Mouse (Mus musculus) embryonic fibroblast, embryonic 13.5 days (primary cell): ENCODE data around the gene Ascc2. TPM values are rescaled to one million over a fixed set of nuclear protein-coding genes. Genes with fewer than 3 reads are reported as not detected.

Experiments
- H3K27ac ChIP-seq: 2 replicates; pipeline ENCODE4 v1.5.1; 2012; ENCODE audit warnings: low read length, control low read depth, inconsistent platforms; ENCODE audit not compliant: insufficient read depth
- H3K4me1 ChIP-seq: 2 replicates; pipeline ENCODE4 v1.6.1; 2011; ENCODE audit warnings: low read length; ENCODE audit not compliant: control insufficient read depth, insufficient read depth
- H3K4me3 ChIP-seq: 2 replicates; pipeline ENCODE4 v1.5.1; 2011; ENCODE audit warnings: mild to moderate bottlenecking, control low read depth, low read length; ENCODE audit not compliant: insufficient read depth
- CTCF ChIP-seq: IDR thresholded peaks from 2 replicates; pipeline ENCODE4 v1.5.1; 2011; ENCODE audit warnings: mild to moderate bottlenecking, control low read depth, low read length, moderate library complexity, borderline replicate concordance; ENCODE audit not compliant: insufficient read depth
- POLR2A ChIP-seq: IDR thresholded peaks from 2 replicates; pipeline ENCODE4 v1.6.1; 2011; ENCODE audit warnings: low read depth, mild to moderate bottlenecking, control low read depth, low read length, moderate library complexity
- polyA plus RNA-seq: library from polyadenylated mRNA; stranded (reverse); fragments of >200 nt; gene quantifications from 2 replicates; pipeline ENCODE4 v1.2.4, GENCODE M21; 2011; ENCODE audit warnings: low read depth; ENCODE audit not compliant: missing spikeins, insufficient read length

Gene Ascc2
- polyA plus RNA-seq, 1 experiment: 34.3 TPM

DNA sequence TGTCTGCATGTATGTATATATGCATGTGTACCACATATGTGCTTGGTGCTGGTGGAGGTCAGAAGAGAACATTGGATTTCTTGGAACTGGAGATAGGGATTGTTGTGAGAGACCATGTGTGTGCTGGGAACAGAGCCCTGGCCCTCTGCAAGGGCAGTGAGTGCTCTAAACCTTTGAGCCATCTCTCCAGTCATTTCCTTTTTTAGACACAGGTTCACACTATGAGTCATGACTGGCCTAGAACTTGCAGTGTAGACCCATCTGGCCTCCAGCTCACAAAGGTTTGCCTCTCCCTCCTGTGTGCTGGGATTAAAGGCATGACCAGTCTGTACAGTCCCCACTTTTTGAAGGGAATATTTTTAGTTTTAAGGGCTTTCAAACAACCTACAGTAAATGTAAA is 75.3 kb downstream of the Ascc2 start:
- H3K4me1 ChIP-seq: no peaks in the 10 kb centered on the region
- H3K27ac ChIP-seq: no peak overlapping the region
- no peak overlapping the region for H3K4me3 ChIP-seq
- TF ChIP-seq CTCF: no peak
- TF ChIP-seq POLR2A: no peak

GRCm38 (mm10) chr11:4714727-4715126 is 77.2 kb downstream of the Ascc2 start:
- TF ChIP-seq POLR2A: no peak
- TF ChIP-seq CTCF: no peak
- H3K4me1 ChIP-seq: no peaks in the 10 kb centered on the region

DNA sequence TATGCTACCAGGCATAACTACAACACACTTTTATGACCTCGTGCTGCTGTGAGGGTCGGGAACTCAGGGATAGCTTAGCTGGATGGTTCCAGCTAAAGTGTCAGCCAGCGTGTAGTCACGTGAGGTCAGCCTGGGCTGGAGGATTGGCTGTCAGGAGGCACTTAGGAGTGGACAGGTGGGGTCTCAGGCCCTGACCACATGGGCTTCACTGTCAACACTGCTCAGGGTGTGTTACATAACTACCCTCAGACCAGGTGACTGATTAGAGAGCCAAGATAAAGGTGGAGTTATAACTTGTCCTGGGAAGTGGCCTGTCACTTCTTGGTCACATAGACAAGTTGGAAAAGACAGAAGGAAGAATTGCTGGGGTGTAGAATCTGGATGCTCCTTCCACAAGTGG is 78.0 kb downstream of the Ascc2 start:
- TF ChIP-seq POLR2A (no peak), CTCF (no peak)

More at GRCm38 (mm10) chr11:4714727-4715126, 77.2 kb downstream of the Ascc2 start:
- Histone ChIP-seq H3K27ac (no peak overlapping the region), H3K4me3 (no peak overlapping the region)

GRCm38 (mm10) chr11:4716530-4717236 is 79.1 kb downstream of the Ascc2 start:
- no peak overlapping the region for H3K27ac ChIP-seq
- TF ChIP-seq CTCF: no peak
- no peak for TF ChIP-seq POLR2A
- H3K4me3 ChIP-seq: no peak overlapping the region
- H3K4me1 ChIP-seq: no peaks in the 10 kb centered on the region

More for the DNA sequence above, 78.0 kb downstream of the Ascc2 start:
- Histone ChIP-seq H3K4me3 (no peak overlapping the region), H3K27ac (no peak overlapping the region), H3K4me1 (no peaks in the 10 kb centered on the region)

DNA sequence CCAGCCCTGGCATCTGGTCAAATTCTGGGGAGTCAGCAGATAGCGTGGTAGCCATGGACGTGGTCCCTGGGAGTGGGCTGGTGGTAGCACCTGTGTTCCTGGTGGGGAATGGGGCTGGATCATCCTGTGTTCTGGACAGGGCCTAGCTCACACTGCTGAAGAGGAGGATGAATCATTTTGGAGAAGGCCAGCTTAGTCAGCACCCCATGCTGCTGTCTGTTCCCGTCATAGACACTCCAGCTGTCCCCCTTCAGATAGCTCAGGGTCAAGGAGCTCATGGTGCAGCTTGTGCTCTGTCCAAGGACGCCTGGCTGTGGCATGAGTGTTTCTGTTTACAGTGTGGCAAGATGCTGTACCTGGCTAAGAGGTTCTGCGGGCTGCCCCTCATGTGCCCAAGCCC is 81.0 kb downstream of the Ascc2 start:
- TF ChIP-seq CTCF (no peak), POLR2A (no peak)
- Histone ChIP-seq H3K4me1 (no peaks in the 10 kb centered on the region), H3K4me3 (no peak overlapping the region), H3K27ac (no peak overlapping the region)

GRCm38 (mm10) chr11:4719961-4720360 is 82.4 kb downstream of the Ascc2 start:
- Histone ChIP-seq H3K4me3 (no peak overlapping the region), H3K4me1 (no peaks in the 10 kb centered on the region), H3K27ac (no peak overlapping the region)
- TF ChIP-seq POLR2A (no peak), CTCF (no peak)

GRCm38 (mm10) chr11:4720393-4720792 is 82.8 kb downstream of the Ascc2 start:
- Histone ChIP-seq H3K4me1 (no peaks in the 10 kb centered on the region), H3K27ac (no peak overlapping the region), H3K4me3 (no peak overlapping the region)
- no peak for TF ChIP-seq CTCF
- no peak for TF ChIP-seq POLR2A

GRCm38 (mm10) chr11:4720900-4721580 is 83.5 kb downstream of the Ascc2 start:
- Histone ChIP-seq H3K27ac (no peak overlapping the region), H3K4me3 (no peak overlapping the region), H3K4me1 (no peaks in the 10 kb centered on the region)
- no peak for TF ChIP-seq CTCF
- no peak for TF ChIP-seq POLR2A

DNA sequence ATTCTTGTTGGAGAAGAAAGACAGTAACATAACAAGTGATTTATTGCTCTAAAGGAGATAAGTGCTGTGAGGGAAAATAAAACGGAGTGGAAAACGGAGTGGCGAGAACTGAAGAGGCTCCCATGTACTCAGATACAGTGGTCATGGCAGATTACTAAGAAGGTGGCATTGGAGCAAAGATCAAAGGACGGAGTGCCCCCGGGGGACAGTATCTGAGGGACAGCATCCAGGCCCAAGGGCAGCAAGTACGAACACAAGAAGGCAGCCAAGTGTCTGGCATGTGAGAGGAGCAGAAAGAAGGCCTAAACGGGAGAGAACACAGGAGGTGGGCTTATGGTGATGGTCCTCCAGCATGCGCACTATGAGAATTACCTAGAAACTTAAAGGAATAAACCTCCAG is 84.2 kb downstream of the Ascc2 start:
- TF ChIP-seq CTCF: no peak
- no peak for TF ChIP-seq POLR2A
- Histone ChIP-seq H3K4me1 (no peaks in the 10 kb centered on the region), H3K27ac (no peak overlapping the region), H3K4me3 (no peak overlapping the region)

- Histone ChIP-seq H3K4me3 (no peak overlapping the region), H3K4me1 (no peaks in the 10 kb centered on the region), H3K27ac (no peak overlapping the region)
- TF ChIP-seq CTCF (no peak), POLR2A (no peak)
Measured at GRCm38 (mm10) chr11:4729603-4730002, 92.1 kb downstream of the Ascc2 start.
